Mouse (Mus musculus) forebrain, embryonic 12.5 days (tissue): Measurements from ENCODE around the gene Tulp3. TPM values are rescaled to one million over a fixed set of nuclear protein-coding genes. Genes with fewer than 3 reads are reported as not detected.

Source experiments
- ATAC-seq: fragments of 200-750 bp; cut with Nextera tagmentation; 2 replicates; pipeline ENCODE4 v1.8.0; 2017; ENCODE audit warnings: moderate TSS enrichment; ENCODE audit not compliant: low FRiP score
- H3K27ac ChIP-seq: fragments of 300-500 bp; sonication (generic); 2 replicates; pipeline ENCODE4 v1.5.1; 2016; ENCODE audit warnings: mild to moderate bottlenecking
- H3K27me3 ChIP-seq: fragments of 300-500 bp; sonication (generic); 2 replicates; pipeline ENCODE4 v1.6.1; 2016; ENCODE audit warnings: mild to moderate bottlenecking
- H3K36me3 ChIP-seq: fragments of 300-500 bp; sonication (generic); replicated peaks from 2 replicates; pipeline ENCODE4 v1.6.1; 2016; ENCODE audit warnings: mild to moderate bottlenecking
- H3K4me1 ChIP-seq: fragments of 300-500 bp; sonication (generic); 2 replicates; pipeline ENCODE4 v1.6.1; 2016
- H3K4me2 ChIP-seq: fragments of 300-500 bp; sonication (generic); 2 replicates; pipeline ENCODE4 v1.6.1; 2016; ENCODE audit warnings: mild to moderate bottlenecking, moderate library complexity
- H3K4me3 ChIP-seq: fragments of 300-500 bp; sonication (generic); replicated peaks from 2 replicates; pipeline ENCODE4 v1.5.1; 2016; ENCODE audit warnings: mild to moderate bottlenecking
- H3K9ac ChIP-seq: fragments of 300-500 bp; sonication (generic); 2 replicates; pipeline ENCODE4 v1.6.1; 2016; ENCODE audit warnings: mild to moderate bottlenecking
- H3K9me3 ChIP-seq: fragments of 300-500 bp; sonication (generic); 2 replicates; pipeline ENCODE4 v1.6.1; 2016
- WGBS: fragments of 180-500 bp; shearing (Covaris S2); methylation state at CpG from one replicate; pipeline ENCODE4 v1.1.7; 2016; 5-methylcytosine and 5-hydroxymethylcytosine counted together
- polyA plus RNA-seq: library from polyadenylated mRNA; unstranded; fragments of >200 nt; fragmentation: Nextera tagmentation; extraction: Ambion mirVana; gene quantifications from 2 replicates; pipeline ENCODE4 v1.2.1, GENCODE M21; 2016

The Tulp3 gene
- polyA plus RNA-seq, 1 experiment from 2014 or later = 19.7 TPM

DNA sequence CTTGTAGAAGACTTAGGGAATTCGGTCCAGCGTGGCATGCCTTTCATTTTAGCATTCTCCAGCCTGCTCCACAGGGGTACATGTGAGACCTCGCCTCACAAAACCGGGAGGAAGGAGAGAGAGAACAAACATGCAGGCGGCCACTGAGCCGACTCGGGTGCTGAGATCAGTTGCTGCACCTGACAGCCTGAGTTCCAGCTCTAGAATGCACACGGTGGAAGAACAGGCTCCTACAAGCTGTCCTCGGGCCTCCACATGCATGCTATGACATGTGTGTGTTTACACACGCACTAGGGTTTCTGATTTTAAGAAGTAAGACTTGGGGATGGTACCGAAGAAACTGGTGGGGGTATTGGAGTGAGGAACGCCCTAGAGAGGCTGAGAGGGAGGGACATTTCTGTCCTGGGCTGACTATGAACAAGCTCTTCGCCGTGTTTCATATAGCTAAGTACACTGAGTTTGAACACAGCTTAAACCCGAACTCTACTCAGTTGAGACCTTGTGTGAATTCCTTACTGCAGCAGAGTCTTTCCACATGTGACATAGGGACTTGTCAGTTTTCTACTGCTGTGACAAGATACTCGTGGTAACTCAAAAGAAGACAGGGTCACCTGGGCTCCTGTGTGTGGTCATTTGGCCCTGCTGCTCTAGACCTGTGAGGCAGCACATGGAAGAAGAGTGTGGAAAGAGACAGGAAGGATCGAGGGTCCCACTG, 20.9 kb upstream of the Tulp3 start:
- no peak for ATAC-seq
- peaks cover 16% of the 10 kb centered on the region for H3K4me1 ChIP-seq
- H3K27me3 ChIP-seq = no peaks in the 10 kb centered on the region
- no peaks in the 10 kb centered on the region for H3K9me3 ChIP-seq
- H3K27ac ChIP-seq = no peak overlapping the region
- H3K9ac ChIP-seq = no peak overlapping the region
- no peak overlapping the region for H3K4me3 ChIP-seq
- H3K4me2 ChIP-seq = no peak overlapping the region
- WGBS = 92% methylated on average over 17 of the region's 17 CpGs
- H3K36me3 ChIP-seq = peaks cover 49% of the 10 kb centered on the region

DNA sequence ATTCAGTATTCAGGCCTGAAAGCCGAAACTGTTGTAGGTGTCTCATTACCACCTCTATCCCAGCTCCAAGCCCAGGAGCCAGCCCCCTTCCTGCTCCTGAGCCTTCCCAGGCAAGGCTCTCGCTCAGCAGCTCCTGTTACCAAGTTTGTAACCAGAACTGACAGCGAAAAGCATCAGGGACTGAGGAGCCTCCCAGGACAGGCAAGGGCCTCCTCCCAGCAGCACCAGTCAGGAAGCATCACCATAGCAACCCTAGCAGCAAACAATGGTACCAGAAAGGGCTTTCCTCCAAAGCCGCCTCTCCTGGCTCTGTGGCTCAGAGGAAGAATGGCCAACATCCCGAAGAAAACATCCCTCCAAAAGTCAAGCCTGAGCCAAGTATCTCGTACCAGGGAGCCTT, 19.5 kb upstream of the Tulp3 start, which contains the start of the genes Tex52 and Gm44596:
TSS of gene Tex52 (plus strand) at position 265 of the 400 bp plus-strand sequence.
TSS of gene Gm44596 (plus strand) at position 312 of the 400 bp plus-strand sequence.
- WGBS = 8% methylated on average over 6 of the region's 6 CpGs
- Histone ChIP-seq H3K4me1 (peaks cover 16% of the 10 kb centered on the region), H3K27me3 (no peaks in the 10 kb centered on the region), H3K9ac (0 out of 2 replicates have a peak within 1 kb of the TSS, but pooled peaks have one; percentile 7), H3K36me3 (peaks cover 62% of the 10 kb centered on the region), H3K4me2 (no peak within 1 kb of the TSS), H3K4me3 (no peak within 1 kb of the TSS), H3K27ac (no peak within 1 kb of the TSS), H3K9me3 (no peaks in the 10 kb centered on the region)
- ATAC-seq = peak; percentile 83; the same call in 1 of the 2 replicates

DNA sequence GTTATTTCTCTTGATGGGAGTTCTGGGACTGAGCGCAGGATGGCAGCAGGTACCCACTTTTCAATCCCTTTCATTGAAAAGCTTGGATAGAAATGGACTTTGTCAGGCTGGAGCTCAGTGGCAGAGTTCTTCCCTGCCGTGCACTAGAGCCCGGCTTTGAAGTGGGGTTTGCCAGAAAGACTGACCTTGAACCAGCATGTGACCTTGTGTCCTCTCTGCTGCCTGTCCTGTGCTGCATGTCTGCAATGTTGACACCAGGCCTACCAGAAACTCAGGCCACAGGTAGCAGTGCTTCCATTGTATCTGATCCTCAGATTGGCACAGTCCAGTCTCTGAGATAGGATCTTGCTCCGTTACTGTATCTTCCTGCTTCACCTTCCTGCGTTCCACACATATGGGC, 14.4 kb upstream of the Tulp3 start:
- no peak for ATAC-seq
- H3K27ac ChIP-seq = no peak overlapping the region
- peaks cover 97% of the 10 kb centered on the region for H3K36me3 ChIP-seq
- no peak overlapping the region for H3K4me3 ChIP-seq
- 95% methylated on average over 5 of the region's 5 CpGs for WGBS
- H3K27me3 ChIP-seq = no peaks in the 10 kb centered on the region
- H3K9me3 ChIP-seq = no peaks in the 10 kb centered on the region
- no peak overlapping the region for H3K9ac ChIP-seq
- peaks cover 10% of the 10 kb centered on the region for H3K4me1 ChIP-seq
- no peak overlapping the region for H3K4me2 ChIP-seq

DNA sequence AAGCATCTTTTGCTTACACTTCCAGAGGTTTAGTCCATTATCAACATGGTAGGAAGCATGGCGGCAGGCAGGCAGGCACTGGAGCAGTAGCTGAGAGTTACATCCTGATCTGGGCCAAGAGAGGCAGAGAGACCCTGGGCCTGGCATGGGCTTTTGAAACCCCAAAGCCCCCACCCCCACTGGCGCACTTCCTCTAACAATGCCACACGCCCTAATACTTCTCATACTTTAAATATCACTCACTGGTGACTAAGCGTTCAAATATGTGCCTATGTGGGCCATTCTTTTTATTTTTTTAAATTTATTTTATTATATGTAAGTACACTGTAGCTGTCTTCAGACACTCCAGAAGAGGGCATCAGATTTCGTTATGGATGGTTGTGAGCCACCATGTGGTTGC, 10.8 kb upstream of the Tulp3 start:
- Histone ChIP-seq H3K4me3 (no peak overlapping the region), H3K27me3 (no peaks in the 10 kb centered on the region), H3K9ac (no peak overlapping the region), H3K36me3 (peaks cover 62% of the 10 kb centered on the region), H3K9me3 (no peaks in the 10 kb centered on the region), H3K27ac (no peak overlapping the region), H3K4me1 (peaks cover 23% of the 10 kb centered on the region), H3K4me2 (no peak overlapping the region)
- no peak for ATAC-seq
- 91% methylated on average over 5 of the region's 5 CpGs for WGBS

DNA sequence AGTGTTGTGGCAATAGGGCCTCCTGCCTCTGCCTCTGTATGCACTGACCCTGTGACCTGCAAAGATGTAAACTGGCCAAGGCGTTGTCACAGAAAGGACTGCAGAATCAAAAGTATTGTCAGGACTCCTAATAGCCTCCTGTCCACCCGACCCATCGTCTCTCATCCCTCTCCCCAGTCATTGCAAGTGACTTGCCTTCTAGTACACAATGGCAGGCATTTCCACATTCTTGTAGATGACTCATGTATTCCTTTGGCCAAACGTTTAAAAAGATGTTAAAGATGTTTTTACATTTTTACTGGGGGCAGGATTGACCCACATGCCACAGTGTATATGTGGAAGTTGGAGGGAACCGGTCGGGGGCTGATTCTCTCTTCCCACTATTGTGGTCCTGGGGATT, 9.1 kb upstream of the Tulp3 start:
- no peak for ATAC-seq
- 0 out of 2 replicates have a peak overlapping the region, but pooled peaks have one; percentile 12 for H3K9ac ChIP-seq
- H3K4me3 ChIP-seq = 0 out of 2 replicates have a peak overlapping the region, but pooled peaks have one; percentile 7
- H3K4me1 ChIP-seq = peaks cover 41% of the 10 kb centered on the region
- H3K27me3 ChIP-seq = no peaks in the 10 kb centered on the region
- 85% methylated on average over 6 of the region's 6 CpGs for WGBS
- no peak overlapping the region for H3K27ac ChIP-seq
- peak overlapping the region; percentile 75 for H3K4me2 ChIP-seq
- H3K36me3 ChIP-seq = peaks cover 44% of the 10 kb centered on the region
- no peaks in the 10 kb centered on the region for H3K9me3 ChIP-seq

DNA sequence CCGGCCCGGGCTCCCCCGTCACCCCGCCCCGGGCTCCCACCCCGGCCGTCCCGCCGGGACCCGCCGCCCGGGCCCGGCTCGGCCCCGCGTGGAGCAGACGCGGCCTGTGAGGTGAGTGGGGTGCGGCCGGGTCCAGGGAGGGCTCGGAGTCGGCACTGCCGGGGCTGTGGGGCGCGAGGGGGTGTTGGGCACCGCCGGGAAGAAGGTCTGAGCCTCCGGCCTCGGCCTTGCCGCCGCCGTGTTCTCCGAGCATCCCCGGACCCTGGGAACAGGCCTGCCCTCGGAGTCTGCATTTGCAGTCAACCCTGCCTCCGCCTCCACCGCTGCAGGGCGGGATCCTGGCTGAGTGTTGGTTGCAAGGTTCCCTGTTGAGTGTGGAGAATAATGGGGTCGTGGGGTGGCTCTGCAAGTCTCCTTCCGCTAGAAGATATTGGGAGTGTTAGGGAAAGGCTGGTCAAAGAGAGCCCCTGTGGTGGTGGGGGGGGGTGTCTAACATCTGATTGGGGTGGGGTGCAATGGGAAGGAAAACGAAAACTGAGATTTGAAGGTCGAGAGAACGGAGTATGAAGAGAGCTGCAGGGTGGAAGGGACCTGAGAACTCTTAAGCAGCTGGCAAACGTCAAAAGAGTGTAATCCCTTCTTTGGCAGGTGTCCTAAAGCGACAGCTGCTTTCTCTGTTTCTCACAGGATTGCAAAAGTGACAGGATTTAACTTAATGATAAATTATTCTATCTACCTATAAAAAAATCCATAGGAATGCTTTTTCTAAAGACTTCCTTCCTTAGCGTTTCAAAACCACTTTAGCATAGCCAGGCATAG, 7.6 kb upstream of the Tulp3 start:
- Histone ChIP-seq H3K9me3 (no peaks in the 10 kb centered on the region), H3K4me3 (peak overlapping the region; percentile 77), H3K27ac (peak overlapping the region; percentile 95), H3K36me3 (peaks cover 35% of the 10 kb centered on the region), H3K4me2 (peak overlapping the region; percentile 75), H3K27me3 (no peaks in the 10 kb centered on the region), H3K9ac (peak overlapping the region; percentile 91), H3K4me1 (peaks cover 47% of the 10 kb centered on the region)
- no peak for ATAC-seq
- WGBS = 1% methylated on average over 46 of the region's 46 CpGs

DNA sequence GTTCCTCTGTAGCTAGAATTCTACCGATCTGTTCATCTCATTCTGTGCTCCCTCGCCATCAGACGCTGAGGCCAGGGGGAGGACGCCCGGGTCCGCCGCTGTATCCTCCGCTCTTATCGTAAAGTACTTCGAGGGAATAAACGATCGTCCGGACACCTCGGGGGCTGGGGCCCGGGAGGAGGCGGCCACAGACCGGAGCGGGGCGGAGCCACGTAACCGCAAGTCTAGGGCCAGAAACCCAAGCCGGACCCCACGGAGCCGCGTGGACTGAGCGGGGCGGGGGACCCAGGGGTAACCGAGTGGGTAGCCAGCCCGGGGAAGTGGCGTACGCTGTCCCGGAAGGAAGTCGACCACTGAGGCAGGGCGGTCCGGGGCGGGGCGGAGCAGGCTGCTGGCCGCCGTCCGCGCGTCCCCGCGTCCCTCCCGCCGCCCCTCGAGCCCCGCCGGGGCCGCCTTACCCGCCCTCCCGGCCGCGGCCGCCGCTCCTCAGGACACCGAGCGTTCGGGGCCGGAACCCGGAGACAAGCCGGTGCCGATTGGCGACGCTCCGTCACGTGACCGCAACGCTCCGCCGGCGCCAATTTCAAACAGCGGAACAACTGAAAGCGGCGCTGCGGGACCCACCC, 6.8 kb upstream of the Tulp3 start, which contains the start of the genes Rhno1 and Foxm1:
TSS of gene Rhno1 (minus strand) at position 531 of the 626 bp plus-strand sequence.
TSS of gene Foxm1 (plus strand) at position 587 of the 626 bp plus-strand sequence.
- Histone ChIP-seq H3K4me2 (peak within 1 kb of the TSS; percentile 75), H3K27ac (peak within 1 kb of the TSS; percentile 95), H3K9ac (peak within 1 kb of the TSS; percentile 91), H3K36me3 (peaks cover 35% of the 10 kb centered on the region), H3K9me3 (no peaks in the 10 kb centered on the region), H3K4me1 (peaks cover 47% of the 10 kb centered on the region), H3K4me3 (peak within 1 kb of the TSS; percentile 77), H3K27me3 (no peaks in the 10 kb centered on the region)
- ATAC-seq = peak; percentile 92
- WGBS = under 1% methylated on average over 50 of the region's 76 CpGs

DNA sequence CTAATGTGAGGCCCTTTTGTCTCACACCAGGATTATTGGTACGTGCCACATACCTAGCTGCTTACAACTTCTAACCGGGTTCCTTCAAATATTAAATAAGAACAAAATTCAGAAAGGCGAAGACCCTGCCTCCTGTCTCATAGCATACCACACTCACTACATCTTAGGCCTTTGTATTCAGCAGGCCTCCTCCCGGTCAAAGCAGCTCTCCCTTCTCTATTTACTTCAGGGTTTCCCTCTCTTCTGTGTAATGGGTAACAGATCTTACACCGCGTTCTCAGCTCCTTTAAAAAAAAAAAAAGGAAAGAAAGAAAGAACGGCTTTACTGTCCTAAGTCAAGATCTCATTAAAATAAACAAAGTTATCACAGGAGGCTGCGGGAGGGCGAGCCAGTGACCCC, 6.2 kb upstream of the Tulp3 start:
- ATAC-seq = no peak; the same call in 1 of the 2 replicates
- 13% methylated on average over 9 of the region's 9 CpGs for WGBS
- Histone ChIP-seq H3K27me3 (no peaks in the 10 kb centered on the region), H3K27ac (peak overlapping the region; percentile 95), H3K4me3 (peak overlapping the region; percentile 77), H3K36me3 (peaks cover 36% of the 10 kb centered on the region), H3K9me3 (no peaks in the 10 kb centered on the region), H3K4me1 (peaks cover 47% of the 10 kb centered on the region), H3K4me2 (peak overlapping the region; percentile 75), H3K9ac (peak overlapping the region; percentile 91)

DNA sequence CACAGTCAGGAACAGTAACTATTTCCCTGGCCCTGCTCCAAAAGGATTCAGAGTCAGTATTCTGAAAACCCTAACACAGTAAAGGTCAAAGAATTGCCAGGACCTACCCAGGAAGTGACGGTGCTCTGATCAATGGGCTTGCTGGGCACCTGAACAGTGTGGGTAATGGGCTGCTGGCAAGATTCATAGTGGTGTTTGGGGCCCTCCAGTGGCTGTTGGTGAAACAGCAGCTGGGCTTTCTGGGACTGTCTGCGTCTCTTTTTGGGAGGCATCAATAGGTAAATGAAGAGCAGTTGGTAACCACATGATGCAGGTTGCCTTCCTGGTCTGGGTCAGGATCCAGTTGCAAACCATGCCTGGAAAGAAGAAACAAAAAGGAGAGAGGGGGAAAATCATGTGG, 3.3 kb upstream of the Tulp3 start:
- Histone ChIP-seq H3K9ac (peak overlapping the region; percentile 7; the same call in 1 of the 2 replicates), H3K36me3 (peaks cover 21% of the 10 kb centered on the region), H3K4me1 (peaks cover 50% of the 10 kb centered on the region), H3K4me3 (no peak overlapping the region), H3K9me3 (no peaks in the 10 kb centered on the region), H3K27me3 (no peaks in the 10 kb centered on the region), H3K4me2 (no peak overlapping the region), H3K27ac (no peak overlapping the region)
- no peak for ATAC-seq
- 16% methylated on average over 2 of the region's 2 CpGs for WGBS

DNA sequence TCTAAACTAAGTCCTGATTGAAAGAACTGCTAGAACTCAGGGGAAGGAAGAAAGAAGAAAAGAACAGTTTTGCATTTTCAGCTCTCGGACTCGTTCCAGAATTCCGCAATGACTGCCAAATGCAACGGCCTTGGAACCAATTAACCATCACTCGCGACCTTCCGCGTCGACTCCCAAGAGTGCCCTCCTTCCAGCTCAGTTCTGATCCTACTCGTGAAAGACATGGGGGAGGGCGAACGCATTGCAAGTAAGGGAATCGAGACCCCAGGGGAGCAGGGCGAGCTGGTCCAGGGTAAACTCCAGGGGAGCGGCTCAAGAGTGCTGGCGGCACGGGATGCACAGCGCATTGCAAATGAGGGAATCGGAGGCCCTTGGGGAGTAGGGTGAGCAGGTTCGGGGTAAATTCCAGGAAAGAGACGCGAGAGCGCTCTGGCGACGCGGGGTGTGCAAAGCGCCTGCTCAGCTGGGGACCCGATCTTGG, 410 bp downstream of the Tulp3 start:
- Histone ChIP-seq H3K4me2 (peak overlapping the region; percentile 82), H3K4me1 (peaks cover 29% of the 10 kb centered on the region), H3K4me3 (peak overlapping the region; percentile 77), H3K36me3 (peaks cover 29% of the 10 kb centered on the region), H3K27me3 (no peaks in the 10 kb centered on the region), H3K9me3 (no peaks in the 10 kb centered on the region), H3K9ac (peak overlapping the region; percentile 80), H3K27ac (peak overlapping the region; percentile 86)
- under 1% methylated on average over 28 of the region's 28 CpGs for WGBS
- ATAC-seq = peak; percentile 79

DNA sequence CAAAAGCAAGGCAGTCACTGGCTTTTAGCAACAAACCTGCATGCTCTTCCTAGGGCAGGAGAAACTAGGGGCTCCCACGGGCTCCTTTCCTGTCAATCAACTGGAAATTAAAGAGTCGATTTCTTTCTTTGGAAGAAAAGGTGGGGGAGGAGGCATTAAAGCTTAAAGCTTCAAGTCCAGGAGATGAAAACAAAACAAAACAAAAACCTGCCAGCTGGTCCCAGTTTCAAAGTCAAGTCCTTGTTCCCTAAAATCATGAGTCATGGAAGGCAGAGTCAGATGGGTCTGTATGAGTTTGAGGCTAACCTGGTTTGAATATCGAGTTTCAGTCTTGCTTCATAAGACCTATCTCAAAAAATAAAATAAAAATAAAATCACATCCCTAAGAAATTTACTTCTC, 1.5 kb downstream of the Tulp3 start:
- H3K36me3 ChIP-seq = peaks cover 29% of the 10 kb centered on the region
- no peak for ATAC-seq
- H3K4me3 ChIP-seq = no peak overlapping the region
- peaks cover 25% of the 10 kb centered on the region for H3K4me1 ChIP-seq
- no peaks in the 10 kb centered on the region for H3K27me3 ChIP-seq
- WGBS = 39% methylated on average over 3 of the region's 3 CpGs
- H3K4me2 ChIP-seq = peak overlapping the region; percentile 82; the same call in 1 of the 2 replicates
- no peak overlapping the region for H3K27ac ChIP-seq
- no peak overlapping the region for H3K9ac ChIP-seq
- H3K9me3 ChIP-seq = no peaks in the 10 kb centered on the region

DNA sequence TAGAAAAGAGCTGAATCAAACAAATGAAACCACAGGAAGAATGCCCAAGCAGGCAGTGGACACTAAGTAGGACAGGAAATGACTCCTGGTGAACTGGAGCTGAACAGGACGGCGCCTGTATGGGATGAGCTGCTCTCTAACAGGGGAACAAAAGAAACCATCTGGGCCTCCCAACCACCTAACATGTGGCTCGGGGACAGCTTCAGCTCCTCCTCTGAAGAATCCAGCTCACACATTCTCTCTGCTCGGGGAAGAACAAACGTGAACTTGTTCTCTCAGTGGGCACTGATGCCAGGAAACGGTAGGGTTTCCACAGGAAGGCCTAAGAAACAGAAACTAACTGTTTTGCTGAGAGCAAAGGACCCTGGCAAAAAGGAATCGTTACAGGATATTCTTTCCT, 5.9 kb downstream of the Tulp3 start:
- Histone ChIP-seq H3K27ac (no peak overlapping the region), H3K4me1 (peaks cover 17% of the 10 kb centered on the region), H3K9ac (no peak overlapping the region), H3K9me3 (no peaks in the 10 kb centered on the region), H3K36me3 (peaks cover 8% of the 10 kb centered on the region), H3K27me3 (no peaks in the 10 kb centered on the region), H3K4me3 (no peak overlapping the region), H3K4me2 (no peak overlapping the region)
- 60% methylated on average over 7 of the region's 7 CpGs for WGBS
- ATAC-seq = no peak
